Mouse (Mus musculus) limb, embryonic 13.5 days (tissue): ENCODE data around the gene Hoxa3. TPM values are rescaled to one million over a fixed set of nuclear protein-coding genes. Genes with fewer than 3 reads are reported as not detected.

ENCODE experiments used
- ATAC-seq: fragments of 200-750 bp; cut with Nextera tagmentation; 2 replicates; pipeline ENCODE4 v1.8.0; 2017; ENCODE audit warnings: low read depth, moderate number of reproducible peaks, moderate TSS enrichment; ENCODE audit not compliant: low FRiP score
- H3K27ac ChIP-seq: fragments of 300-500 bp; sonication (generic); 2 replicates; pipeline ENCODE4 v1.5.1; 2015; ENCODE audit warnings: inconsistent platforms, mild to moderate bottlenecking, moderate library complexity
- H3K27me3 ChIP-seq: fragments of 300-500 bp; sonication (generic); 2 replicates; pipeline ENCODE4 v1.6.1; 2015; ENCODE audit warnings: mild to moderate bottlenecking, inconsistent platforms
- H3K36me3 ChIP-seq: fragments of 300-500 bp; sonication (generic); 2 replicates; pipeline ENCODE4 v1.6.1; 2015; ENCODE audit warnings: inconsistent platforms, mild to moderate bottlenecking, moderate library complexity
- H3K4me1 ChIP-seq: fragments of 300-500 bp; sonication (generic); 2 replicates; pipeline ENCODE4 v1.6.1; 2015; ENCODE audit warnings: inconsistent platforms
- H3K4me2 ChIP-seq: fragments of 300-500 bp; sonication (generic); replicated peaks from 2 replicates; pipeline ENCODE4 v1.6.1; 2015; ENCODE audit warnings: inconsistent platforms, mild to moderate bottlenecking, moderate library complexity
- H3K4me3 ChIP-seq: fragments of 300-500 bp; sonication (generic); 2 replicates; pipeline ENCODE4 v1.5.1; 2015; ENCODE audit warnings: moderate library complexity, mild to moderate bottlenecking, inconsistent platforms
- H3K9ac ChIP-seq: fragments of 300-500 bp; sonication (generic); 2 replicates; pipeline ENCODE4 v1.6.1; 2015; ENCODE audit warnings: mild to moderate bottlenecking, inconsistent platforms
- H3K9me3 ChIP-seq: fragments of 300-500 bp; sonication (generic); 2 replicates; pipeline ENCODE4 v1.6.1; 2016; ENCODE audit warnings: inconsistent platforms
- whole genome bisulfite sequencing: fragments of 180-500 bp; shearing (Covaris S2); methylation state at CpG from one replicate; pipeline ENCODE4 v1.1.7; 2015; 5-methylcytosine and 5-hydroxymethylcytosine counted together
- microRNA counts: library from miRNA; unstranded; fragments of <30 nt; microRNA quantifications from one replicate; lab custom pipeline; 2016
- microRNA-seq: library from miRNA; unstranded; fragments of <30 nt; microRNA quantifications from one replicate; pipeline ENCODE4, GENCODE M21; 2016
- polyA plus RNA-seq: library from polyadenylated mRNA; unstranded; fragments of >200 nt; fragmentation: Nextera tagmentation; extraction: Ambion mirVana; gene quantifications from 2 replicates; pipeline ENCODE4 v1.2.1, GENCODE M21; 2015

Hoxa3 gene
- polyA plus RNA-seq, 1 experiment from 2014 or later = 5.9 TPM

- Histone ChIP-seq H3K36me3 (no peaks in the 10 kb centered on the region), H3K27ac (no peak overlapping the region), H3K4me2 (no peak overlapping the region), H3K9me3 (no peaks in the 10 kb centered on the region), H3K4me1 (peaks cover 10% of the 10 kb centered on the region), H3K4me3 (no peak overlapping the region), H3K9ac (no peak overlapping the region), H3K27me3 (peaks cover 7% of the 10 kb centered on the region)
- WGBS = 57% methylated on average over 3 of the region's 3 CpGs
- ATAC-seq = no peak
These were observed 92.0 kb downstream of the Hoxa3 start for GRCm38 (mm10) chr6:52121173-52121572.

MicroRNAs within 50 kb of the gene (microRNA counts, 519-probe panel; counts per million panel counts)
- 5,296 counts per million, percentile 95 among the panel's probes with 10 or more counts for microRNA mmu-miR-196b (lab: Ali Mortazavi, UCI)

Small RNA genes within 50 kb of the gene (microRNA-seq; reads per million reads assigned to microRNA genes)
- gene Mir196b = 74,093 reads per million, percentile 99 among the genes with 10 or more reads in this experiment

Other genes with a start within 250 kb of the Hoxa3 start
- 14.2 and 14.8 TPM in 2 replicates for gene Skap2, start 200.8 kb downstream of the Hoxa3 start, polyA plus RNA-seq
- 1.1 and 1.5 TPM in 2 replicates for gene Hoxa1, start 55.0 kb downstream of the Hoxa3 start, polyA plus RNA-seq
- 1.5 and 2.5 TPM in 2 replicates for gene Hoxa2, start 48.5 kb downstream of the Hoxa3 start, polyA plus RNA-seq
- gene 5730596B20Rik, start 35.8 kb downstream of the Hoxa3 start, polyA plus RNA-seq = 0.66 and 0.71 TPM in 2 replicates
- 0.52 and 0.96 TPM in 2 replicates for gene Hoxa4, start 21.6 kb downstream of the Hoxa3 start, polyA plus RNA-seq
- 4.8 and 5.3 TPM in 2 replicates for gene Hoxa5, start 8.7 kb downstream of the Hoxa3 start, polyA plus RNA-seq
- gene Hoxa6, start 4.6 kb downstream of the Hoxa3 start, polyA plus RNA-seq = 0.97 and 1.2 TPM in 2 replicates
- 0.29 TPM in 1 of 2 replicates, not detected in the other for gene Gm28308, start within 50 bp of the Hoxa3 start, polyA plus RNA-seq
- 11.8 and 13.1 TPM in 2 replicates for gene Hoxa7, start 8.5 kb upstream of the Hoxa3 start, polyA plus RNA-seq
- gene Hoxa9, start 17.8 kb upstream of the Hoxa3 start, polyA plus RNA-seq = 58.3 and 63.5 TPM in 2 replicates
- gene Hoxa10, start 27.5 kb upstream of the Hoxa3 start, polyA plus RNA-seq = 191 and 207 TPM in 2 replicates
- 44.5 and 55.0 TPM in 2 replicates for gene Hoxa11, start 32.5 kb upstream of the Hoxa3 start, polyA plus RNA-seq
- 24.5 and 27.7 TPM in 2 replicates for gene Hoxa13, start 47.5 kb upstream of the Hoxa3 start, polyA plus RNA-seq
- gene Evx1, start 100.2 kb upstream of the Hoxa3 start, polyA plus RNA-seq = 0.89 and 1.4 TPM in 2 replicates